Mouse (Mus musculus) urinary bladder, adult 2 months (tissue): ENCODE results near the gene E130311K13Rik. TPM values are rescaled to one million over a fixed set of nuclear protein-coding genes. Genes with fewer than 3 reads are reported as not detected.

Experiments
- DNase-seq: peaks from one replicate; pipeline ENCODE4 v3.0.0; 2022; ENCODE audit warnings: low spot score
- polyA plus RNA-seq: library from polyadenylated mRNA; depleted of rRNA; stranded (reverse); fragments of >200 nt; gene quantifications from 2 replicates; pipeline ENCODE4 v1.2.3, GENCODE M21; 2012; rRNA removed

The E130311K13Rik gene
- polyA plus RNA-seq, 1 experiment: 7.7 TPM

DNA sequence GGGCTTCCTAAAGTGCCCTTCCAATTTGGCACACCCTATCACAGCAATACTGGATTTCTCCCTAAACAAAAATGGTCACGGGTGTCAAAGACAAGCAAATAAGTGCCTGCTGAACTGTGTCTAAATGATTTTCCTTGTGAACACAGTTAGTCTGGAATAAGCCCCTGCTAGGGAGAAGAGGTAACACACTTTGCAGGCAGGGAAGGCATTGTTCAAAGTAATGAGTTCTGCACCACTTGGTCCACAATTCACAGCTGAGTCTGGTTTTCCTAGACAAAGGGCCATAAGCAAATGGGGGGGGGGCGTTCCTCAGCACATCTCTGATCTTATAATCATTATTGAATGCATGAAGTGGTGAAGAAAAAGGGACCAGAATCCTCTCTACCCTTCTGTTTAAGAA lies 33.5 kb downstream of the E130311K13Rik start:
- DNase-seq: no peak

DNA sequence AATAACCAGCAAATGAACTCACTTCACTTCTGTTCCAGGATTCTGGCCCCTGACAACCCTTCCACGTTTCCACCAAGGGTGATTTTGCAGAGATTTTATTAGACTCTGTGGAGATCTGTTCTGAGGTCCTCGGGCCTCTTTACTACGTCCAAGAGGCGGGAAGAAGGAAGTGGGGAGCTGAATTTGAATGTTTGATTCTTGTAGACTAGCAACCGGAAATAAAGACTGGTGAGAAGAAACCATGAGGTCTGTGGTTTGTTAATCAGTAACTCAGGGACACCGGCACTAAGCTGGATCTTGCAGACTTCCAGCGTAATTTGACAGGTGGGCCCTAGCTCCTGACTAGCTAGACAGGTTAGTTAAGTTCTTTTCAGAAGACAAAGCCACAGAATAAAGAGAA lies 35.6 kb downstream of the E130311K13Rik start:
- no peak for DNase-seq

DNA sequence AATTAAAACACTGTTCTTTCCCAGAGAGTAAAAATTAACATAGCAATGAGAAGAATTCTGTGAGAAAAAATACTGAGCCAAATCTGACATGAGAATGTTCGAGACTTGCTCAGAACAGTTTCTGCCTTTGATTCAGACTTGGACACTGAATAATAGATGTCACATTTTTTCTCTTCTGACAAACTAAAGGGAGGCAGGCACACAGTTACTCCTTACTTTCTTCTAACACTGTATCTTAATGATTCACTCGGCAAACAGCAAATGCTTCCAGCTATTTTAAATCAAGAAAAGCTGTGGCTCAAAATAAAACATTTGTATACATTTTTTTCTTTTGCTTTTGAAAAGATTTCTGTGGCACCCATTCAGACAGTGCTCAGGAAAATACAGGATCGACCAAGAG lies 37.1 kb downstream of the E130311K13Rik start:
- DNase-seq: no peak

DNA sequence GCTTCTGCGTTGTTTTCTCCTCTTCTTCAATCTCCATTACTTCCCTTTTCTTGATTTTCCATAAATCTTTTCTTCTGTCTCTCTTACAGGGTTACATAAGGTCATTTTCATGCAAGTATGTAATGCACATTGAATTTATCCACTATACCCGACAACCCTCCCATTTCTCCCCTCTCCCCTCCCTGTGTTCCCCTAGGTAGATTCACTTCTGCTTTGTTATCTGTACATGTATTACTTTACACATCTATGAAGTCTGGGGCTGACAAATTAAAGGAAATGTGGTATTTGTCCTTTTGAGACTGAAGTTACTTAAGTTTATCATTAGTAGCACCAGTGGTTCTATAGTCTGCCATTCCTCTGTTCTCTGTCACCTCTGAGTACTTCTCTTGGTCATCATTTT lies 48.2 kb downstream of the E130311K13Rik start:
- DNase-seq: no peak

DNA sequence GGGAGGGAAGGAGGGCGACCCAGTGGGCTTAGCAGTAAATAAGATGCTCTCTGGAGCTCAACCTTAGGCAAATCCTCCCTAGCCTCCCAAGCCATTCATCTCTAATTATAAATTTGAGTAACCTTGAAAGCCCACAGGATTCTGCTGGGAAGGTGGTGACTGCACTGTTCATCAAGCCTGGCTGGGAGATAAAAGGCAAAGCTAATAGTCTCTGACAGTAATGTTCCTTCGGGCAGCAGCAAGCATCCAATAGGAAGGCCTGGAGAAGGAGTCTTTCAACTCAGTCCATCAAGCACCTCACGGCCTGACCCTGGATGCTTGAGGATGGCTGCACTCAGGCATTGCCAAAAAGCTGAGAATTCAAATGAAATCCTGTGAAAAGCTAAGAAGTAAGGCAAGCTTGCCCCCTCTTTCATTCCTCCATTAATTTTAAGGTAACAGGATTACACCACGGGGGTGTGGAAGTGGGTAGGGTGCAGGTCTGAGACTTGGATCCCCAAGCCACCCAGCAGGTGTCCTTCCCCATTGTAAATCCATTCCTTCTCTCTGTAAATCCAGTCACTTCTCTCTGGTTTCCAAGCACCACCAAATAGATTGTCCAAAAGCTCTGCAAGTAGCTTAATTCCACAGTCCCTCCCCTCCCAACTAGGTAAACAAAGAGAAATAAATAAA lies 50.1 kb downstream of the E130311K13Rik start:
- DNase-seq: no peak

DNA sequence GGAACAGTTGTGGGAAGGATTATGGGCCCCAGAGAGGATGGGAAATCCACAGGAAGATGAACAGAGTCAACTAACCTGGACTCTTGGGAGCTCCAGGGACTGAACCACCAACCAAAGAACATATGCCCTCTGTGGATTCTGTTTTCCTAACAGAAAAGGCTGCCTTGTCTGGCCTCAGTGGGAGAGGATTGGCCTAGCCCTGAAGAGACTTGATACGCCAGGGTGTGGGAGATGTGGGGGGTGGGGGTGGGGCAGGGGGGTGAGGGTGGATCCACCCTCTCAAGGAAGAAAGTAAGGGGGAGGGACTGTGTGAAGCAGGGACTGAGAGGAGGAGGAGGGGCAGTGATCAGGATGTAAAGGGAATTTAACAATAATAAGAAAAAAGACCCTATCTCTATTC lies 56.5 kb downstream of the E130311K13Rik start:
- DNase-seq: no peak

DNA sequence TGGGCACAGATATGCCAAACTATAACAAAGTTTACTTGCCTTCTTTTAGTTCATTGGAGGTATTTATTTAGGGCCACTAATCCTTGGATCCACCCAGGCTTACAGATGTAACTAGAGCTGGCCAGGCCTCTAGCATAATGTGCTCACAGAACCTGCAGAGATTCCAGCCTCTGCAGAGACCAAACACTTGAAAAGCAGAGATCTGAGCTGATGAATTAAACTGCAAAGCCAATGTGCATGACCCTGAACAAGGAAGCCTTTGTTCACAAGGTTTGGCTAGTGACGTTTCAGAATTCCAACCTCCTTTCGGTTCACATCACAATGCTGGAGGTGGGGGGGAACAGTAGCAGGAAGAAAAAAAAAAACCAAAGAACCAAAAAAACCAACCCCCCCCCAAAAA lies 58.0 kb downstream of the E130311K13Rik start:
- no peak for DNase-seq

DNA sequence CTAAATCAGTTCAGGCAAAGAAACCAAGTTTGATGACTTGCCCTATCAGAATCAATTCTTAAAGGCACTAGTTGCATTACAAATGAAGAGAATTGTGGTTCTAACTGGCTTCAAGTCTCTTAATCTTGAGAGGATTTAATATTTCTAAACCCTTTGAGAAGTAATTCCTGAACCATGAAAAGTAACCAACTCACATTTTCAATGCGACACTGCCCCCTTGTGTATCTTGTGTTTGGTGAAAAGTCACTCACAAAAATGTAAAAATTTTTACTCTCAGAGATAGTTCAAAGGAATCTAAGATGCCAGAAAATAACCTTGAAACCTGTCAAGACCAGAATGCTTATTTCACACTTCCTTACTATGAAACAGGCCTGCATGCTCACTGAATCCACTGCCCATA lies 61.0 kb downstream of the E130311K13Rik start:
- DNase-seq: no peak

DNA sequence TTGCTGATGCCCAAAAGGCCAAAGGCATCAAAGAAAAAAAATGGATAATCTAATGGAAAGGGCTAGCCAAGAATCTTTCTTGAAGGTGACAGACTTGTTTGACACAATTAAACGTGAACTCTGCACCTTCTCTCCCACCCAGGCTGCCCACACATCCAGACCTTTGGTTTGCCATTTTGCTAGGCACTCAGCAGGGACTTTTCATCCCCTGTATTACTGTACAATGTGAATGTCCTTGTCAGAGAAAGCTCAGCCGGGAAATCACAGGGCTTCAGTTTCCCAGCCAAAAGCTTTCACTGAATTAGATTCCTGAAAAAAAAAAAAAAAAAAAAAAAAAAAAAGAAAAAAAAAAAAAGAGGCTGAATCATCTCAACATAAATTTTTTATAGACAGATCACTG lies 64.2 kb downstream of the E130311K13Rik start:
- no peak for DNase-seq

Other genes with a start within 250 kb of the E130311K13Rik start
- gene Plch1, start 30.0 kb downstream of the E130311K13Rik start, polyA plus RNA-seq: 0.35 and 0.47 TPM in 2 replicates
- 17.5 and 21.4 TPM in 2 replicates for gene Slc33a1, start 35.3 kb upstream of the E130311K13Rik start, polyA plus RNA-seq
- gene Gmps, start 46.6 kb upstream of the E130311K13Rik start, polyA plus RNA-seq: 8.9 and 9.6 TPM in 2 replicates
- 0.21 and 0.24 TPM in 2 replicates for gene Vmn2r1, start 152.1 kb upstream of the E130311K13Rik start, polyA plus RNA-seq
- gene Vmn2r2, start 212.5 kb upstream of the E130311K13Rik start, polyA plus RNA-seq: not detected in 2 replicates